Mouse (Mus musculus): ENCODE measurements around the gene Kazn.

DNA sequence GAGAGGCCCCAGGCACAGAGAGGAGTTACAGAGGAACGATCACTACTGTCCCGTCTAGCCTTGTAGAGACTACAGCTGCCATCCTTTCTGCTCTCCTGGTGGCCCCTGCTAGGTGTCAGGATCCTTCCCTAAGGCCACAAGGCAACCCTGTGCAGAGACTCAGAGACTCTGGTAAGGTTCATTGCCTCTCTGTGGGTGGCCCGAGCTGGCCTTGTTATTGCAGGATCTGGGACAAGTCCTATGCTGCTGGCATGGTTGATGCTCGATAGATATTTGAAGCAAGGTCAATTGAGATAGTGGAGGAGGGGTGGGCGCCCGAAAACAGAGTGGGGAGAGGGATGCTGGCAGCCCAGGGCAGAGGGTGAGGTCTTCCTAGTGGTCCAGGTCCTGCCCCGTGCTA lies 23.4 kb downstream of the Kazn start:
- TF ChIP-seq CTCF (conservative IDR thresholded peaks at IDR 0.05; ENCODE audit: low read length) (no peak), POU5F1 (IDR thresholded peaks at IDR 0.05; ENCODE audit: borderline replicate concordance, low read length) (no peak), NANOG (IDR thresholded peaks at IDR 0.05; ENCODE audit: borderline replicate concordance, low read length) (no peak)

All from E14TG2a.4 (cell line).